Mouse (Mus musculus) embryo, embryonic 10 days (tissue): Measurements from ENCODE around the gene Il16.

Experiments
- DNase-seq: peaks from one replicate; pipeline ENCODE4 v3.0.0-alpha.2; 2015; ENCODE audit warnings: low spot score

Gene Il16

GRCm38 (mm10) chr7:83643581-83643980, 101.9 kb downstream of the Il16 start:
- DNase-seq: no peak

DNA sequence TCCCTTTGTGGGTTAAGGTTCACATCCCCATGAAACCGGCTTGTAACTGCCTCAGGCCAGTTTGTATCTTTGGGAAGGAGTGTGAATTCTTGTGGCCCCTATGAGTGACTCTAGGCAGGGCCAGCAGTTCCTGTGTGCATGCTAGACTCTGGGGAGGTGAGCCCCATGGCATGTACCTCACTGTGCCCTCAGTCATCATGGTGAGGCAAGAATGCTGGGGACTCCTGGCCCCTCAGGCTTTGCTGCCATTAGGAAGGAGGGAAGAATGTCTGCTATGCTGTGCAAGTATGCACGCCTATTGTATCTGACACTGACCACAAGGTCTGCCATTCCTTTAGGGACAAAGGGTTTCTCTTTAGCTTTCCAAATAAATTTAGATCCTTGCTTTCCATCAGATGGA, 104.4 kb downstream of the Il16 start:
- DNase-seq: peak; percentile 28

DNA sequence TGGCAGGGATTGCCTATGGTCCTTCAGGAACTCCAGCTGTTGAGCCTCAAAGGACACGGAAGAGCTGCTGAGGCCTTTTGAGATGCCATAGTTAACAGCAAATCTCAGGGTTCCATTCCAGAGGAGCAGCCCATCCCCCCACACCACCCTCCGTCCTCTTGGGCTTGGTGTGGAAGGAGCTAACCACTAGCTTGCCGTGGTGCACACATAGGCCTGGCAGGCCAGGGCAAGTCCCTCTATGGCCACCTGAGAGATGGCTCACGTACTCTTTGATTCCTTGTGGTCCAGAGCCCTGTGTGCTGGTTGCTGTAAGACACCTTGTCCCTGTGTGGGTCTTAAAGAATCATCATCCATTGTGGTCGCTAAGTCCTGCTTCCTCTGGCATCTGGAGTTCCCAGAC, 104.9 kb downstream of the Il16 start:
- DNase-seq: no peak

DNA sequence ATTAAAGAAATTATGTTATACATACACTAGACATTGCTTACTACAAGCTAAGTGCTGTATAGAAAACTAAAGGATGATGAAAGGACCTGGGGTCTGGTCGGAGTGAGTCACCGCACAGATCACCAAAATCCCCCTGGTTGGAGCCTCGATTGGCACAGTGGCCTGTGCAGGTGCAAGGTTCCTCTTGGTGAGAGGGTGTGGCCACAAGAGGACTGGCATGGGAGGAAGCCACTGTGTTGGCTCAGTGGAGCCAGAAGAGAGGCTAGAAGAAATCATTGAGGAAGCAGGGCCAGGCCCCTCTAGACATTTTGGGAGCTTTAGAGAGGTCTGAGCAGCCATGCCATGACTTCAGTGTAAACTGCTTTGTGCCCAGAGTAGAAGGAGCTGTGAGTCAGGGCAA, 106.4 kb downstream of the Il16 start:
- no peak for DNase-seq

GRCm38 (mm10) chr7:83637781-83638583, 107.5 kb downstream of the Il16 start:
- no peak for DNase-seq

DNA sequence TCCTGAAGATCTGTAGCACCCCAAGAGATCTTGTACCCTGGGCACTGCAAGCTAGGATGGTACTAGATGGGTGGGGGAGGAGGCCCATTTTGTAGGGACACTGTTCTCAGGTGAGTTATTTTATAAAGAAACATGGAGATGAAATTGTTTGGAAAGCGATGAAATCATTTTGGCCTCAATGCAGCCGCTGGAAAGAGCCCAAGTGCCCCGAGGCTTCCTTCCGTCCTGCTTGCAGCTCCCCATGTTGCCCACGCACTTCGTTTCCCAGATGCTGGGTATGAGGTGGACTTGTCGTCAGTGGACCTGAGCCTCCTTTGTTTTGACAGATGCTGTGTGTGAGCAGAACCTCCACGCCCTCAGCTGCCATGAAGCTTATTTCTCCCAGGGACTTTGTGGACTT, 109.1 kb downstream of the Il16 start:
- no peak for DNase-seq

- DNase-seq: no peak
Observed at GRCm38 (mm10) chr7:83635726-83636125, 109.8 kb downstream of the Il16 start.

DNA sequence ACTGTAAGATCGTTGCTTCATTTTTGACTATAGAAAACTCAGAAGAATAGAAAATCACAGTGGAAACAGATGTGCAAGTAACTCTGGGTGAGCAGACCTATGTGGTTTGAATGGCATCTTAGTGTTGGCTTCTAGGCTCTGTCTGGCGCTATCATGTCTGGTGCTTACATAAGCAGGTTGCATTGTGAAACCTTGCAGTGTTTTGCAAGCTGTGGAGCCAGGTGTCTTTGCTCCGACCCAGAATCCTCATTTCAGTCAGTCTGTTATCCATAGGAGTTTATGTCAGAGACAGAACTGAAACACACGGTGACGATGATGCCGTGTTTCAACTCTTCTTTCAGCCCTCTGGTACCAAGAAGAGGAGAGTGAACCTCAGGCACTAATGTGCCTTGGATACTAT, 111.7 kb downstream of the Il16 start:
- no peak for DNase-seq

- no peak for DNase-seq
Observed at GRCm38 (mm10) chr7:83632682-83633120, 112.8 kb downstream of the Il16 start.

GRCm38 (mm10) chr7:83631828-83632681, 113.5 kb downstream of the Il16 start, which contains the start of gene Stard5:
Stard5 (plus strand) TSS chr7:83631959.
- DNase-seq: peak; percentile 90

- no peak for DNase-seq
Observed at GRCm38 (mm10) chr7:83631073-83631827, 114.3 kb downstream of the Il16 start.

DNA sequence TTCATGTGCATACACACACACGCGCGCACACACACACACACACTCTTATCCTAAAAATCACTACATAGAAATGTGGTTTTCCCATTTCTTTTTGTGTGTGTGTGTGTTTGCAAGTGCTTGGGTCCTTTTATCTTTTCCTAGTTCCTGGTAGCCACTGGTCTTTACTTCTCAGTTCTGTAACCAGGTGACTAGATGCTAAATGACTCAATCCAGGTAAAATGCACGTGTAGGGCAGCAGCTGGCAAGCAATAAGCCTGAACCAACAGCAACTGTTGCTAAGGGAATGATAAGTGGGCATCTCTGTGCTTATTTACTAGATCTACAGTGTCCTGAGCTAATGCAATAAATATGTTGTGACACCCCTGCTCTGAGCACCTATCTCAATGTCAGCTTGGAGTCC, 118.2 kb downstream of the Il16 start:
- no peak for DNase-seq

DNA sequence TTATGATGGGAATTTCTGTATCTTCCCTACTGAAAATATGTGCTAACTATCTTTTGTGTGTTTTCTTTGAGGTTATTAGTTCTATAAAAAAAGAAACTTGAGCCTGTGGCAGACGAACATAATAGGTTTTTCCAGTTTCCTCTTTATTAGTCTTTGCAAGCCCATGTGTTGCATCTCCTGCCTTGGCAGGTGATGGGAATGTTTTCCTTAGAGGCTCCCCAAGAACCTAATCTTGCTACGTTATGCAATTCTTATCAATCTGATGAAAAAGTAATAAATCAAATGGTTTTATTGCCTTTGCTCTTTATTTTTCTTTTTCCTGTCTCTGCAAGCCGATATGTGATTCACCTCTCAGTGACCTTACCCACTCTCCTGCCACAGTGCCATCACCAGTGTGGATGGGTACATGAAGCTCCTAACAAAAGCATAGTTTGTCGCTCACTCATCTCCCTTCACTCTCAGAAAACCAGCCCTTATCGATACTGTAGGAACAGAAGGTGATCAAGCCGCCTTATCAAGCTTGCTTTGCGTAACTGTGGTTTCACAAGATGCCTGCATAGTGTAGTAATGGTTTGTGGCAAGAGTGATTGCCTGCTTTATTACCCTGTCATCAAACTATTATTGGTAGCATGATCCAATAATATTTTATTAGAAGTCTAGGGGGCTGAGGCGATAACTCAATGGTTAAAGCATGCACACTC, 118.8 kb downstream of the Il16 start:
- DNase-seq: no peak

DNA sequence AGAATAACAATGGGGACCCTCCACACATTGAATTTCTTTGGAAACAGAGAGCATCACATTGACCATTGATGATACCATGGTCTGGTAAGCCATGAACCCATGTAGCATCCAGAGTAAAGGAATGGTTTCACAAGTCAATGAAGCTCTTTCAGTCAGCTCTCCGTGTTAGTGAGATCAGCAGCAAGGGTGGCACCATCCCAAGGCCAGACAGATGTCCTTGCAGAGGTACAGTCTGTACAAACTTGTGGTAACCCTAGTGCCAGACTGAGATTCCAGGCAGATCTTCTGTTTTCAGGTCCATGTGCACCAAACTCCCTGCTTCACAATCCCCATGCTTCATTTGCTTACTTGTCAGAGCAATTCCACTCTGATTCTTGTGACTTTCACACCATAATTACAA, 121.5 kb downstream of the Il16 start:
- no peak for DNase-seq

GRCm38 (mm10) chr7:83622582-83622981, 122.9 kb downstream of the Il16 start:
- DNase-seq: no peak

GRCm38 (mm10) chr7:83618709-83619108, 126.8 kb downstream of the Il16 start:
- DNase-seq: no peak

DNA sequence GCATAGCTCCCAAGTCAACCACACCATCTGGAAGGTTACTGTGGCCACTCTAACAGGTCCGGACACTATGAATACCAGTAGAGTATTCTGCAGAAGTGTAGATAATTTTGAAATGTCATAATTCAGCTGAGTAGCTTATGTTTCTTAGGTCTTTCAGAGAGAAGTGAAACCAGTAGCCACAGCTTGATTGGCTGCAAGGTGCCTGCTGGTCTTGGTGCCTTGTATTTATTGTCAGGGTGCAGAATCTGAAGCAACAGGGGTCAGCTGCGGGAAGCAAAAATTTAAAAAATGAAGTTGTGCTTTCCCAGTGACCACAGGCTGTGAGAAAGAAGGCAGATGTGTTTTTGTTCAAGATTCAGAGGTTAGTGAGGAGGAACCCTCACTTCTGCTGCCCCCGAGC, 129.3 kb downstream of the Il16 start:
- DNase-seq: no peak

DNA sequence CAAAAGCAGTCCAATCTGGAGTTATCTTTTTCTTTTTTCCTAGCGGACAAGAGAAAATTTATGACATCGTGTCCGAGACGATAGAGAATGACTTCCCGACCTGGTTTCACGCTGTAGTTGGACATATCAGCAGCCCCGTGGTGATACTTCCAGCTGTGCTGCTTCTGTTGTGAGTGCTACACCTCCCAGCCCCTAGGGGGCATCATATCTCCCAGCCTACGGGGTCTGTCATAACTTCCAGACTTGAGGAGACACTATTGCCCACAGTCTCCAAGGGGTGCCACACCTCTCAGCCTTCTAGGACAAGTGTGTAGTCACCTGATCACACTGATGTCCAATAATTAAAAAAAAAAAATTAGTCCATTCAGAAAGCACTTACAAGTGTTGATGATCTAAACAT, 129.7 kb downstream of the Il16 start:
- no peak for DNase-seq

DNA sequence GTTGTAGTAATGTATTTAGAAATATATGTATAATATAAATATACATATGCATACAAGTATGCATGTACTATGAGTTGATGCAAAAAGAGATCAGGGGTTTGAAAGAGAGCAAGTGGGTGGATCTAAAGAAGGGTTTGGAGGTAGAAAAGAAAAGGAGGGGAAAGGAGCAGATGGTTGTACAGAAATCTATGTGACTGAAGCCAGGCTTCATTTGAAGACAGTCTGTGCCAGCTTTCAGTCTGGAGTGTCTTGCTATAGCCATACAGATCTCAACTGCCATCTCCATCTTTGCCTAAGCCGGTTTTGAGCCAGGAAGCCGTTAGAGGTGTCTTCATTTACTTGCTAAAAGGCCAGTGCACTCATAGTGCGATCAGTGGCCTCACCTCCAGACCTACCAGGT, 130.3 kb downstream of the Il16 start:
- DNase-seq: no peak

DNA sequence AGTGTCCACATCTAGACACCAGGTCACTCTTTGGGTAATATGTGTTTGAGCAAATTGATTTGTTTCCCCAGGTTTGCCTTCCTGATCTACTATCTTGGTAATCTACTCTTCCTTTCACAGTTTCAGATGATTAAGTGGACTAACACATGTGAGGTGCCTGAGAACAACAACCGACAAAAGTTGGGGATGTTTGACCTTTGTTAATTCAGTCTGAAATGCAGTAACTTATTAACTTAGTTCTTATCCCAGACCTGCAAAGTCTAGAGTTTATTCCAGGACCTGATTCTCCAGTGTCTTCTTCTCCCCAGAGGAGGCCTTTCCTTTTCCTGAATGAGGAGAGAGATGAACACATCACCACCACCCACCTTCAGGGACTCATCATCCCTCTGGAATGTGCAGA, 133.6 kb downstream of the Il16 start:
- no peak for DNase-seq

GRCm38 (mm10) chr7:83609891-83610290, 135.6 kb downstream of the Il16 start:
- DNase-seq: no peak

GRCm38 (mm10) chr7:83606796-83607195, 138.7 kb downstream of the Il16 start:
- no peak for DNase-seq
